Mouse (Mus musculus) small intestine, adult 2 months (tissue): ENCODE data around the gene Ccr10.

ENCODE experiments used
- CTCF ChIP-seq: fragments of 200-500 bp; IDR thresholded peaks from 2 replicates; pipeline ENCODE4 v1.5.1; 2012; ENCODE audit warnings: low read depth, mild to moderate bottlenecking, control low read depth, inconsistent platforms, low read length, moderate library complexity, mixed read lengths; ENCODE audit not compliant: insufficient replicate concordance, insufficient read length; ENCODE audit errors: extremely low read depth
- POLR2A ChIP-seq: fragments of 200-500 bp; IDR thresholded peaks from 2 replicates; pipeline ENCODE4 v1.6.1; 2012; ENCODE audit warnings: low read depth, mild to moderate bottlenecking, control low read depth, inconsistent platforms, low read length, moderate library complexity

DNA sequence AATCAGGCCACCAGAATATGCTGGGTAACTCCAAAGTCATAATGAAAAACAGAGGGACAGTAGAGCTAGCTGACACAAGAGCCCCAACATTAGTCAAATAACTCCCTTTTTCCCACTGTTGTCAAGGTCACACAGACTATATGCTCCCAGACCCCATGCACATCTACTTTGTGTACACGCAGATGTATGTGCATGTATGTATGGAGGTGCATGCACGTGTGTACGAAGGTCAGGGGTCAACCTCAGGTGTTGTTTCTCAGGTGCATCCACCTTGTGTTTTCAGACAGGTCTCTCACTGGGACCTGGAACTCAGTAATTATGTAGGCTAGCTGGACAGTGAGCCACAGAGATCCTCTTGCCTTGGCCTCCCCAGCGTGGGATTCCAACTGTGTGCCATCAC is 10.2 kb upstream of the Ccr10 start:
- TF ChIP-seq CTCF (no peak), POLR2A (no peak)
